Mouse (Mus musculus) embryonic facial prominence, embryonic 15.5 days (tissue): ENCODE data around the gene Ppara. TPM values are rescaled to one million over a fixed set of nuclear protein-coding genes. Genes with fewer than 3 reads are reported as not detected.

Experiments
- ATAC-seq: fragments of 200-750 bp; cut with Nextera tagmentation; 2 replicates; pipeline ENCODE4 v1.8.0; 2017; ENCODE audit warnings: low read depth, moderate TSS enrichment; ENCODE audit not compliant: insufficient number of reproducible peaks, low FRiP score, low TSS enrichment
- H3K27ac ChIP-seq: fragments of 300-500 bp; sonication (generic); replicated peaks from 2 replicates; pipeline ENCODE4 v1.5.1; 2015; ENCODE audit warnings: mild to moderate bottlenecking, inconsistent platforms
- H3K27me3 ChIP-seq: fragments of 300-500 bp; sonication (generic); 2 replicates; pipeline ENCODE4 v1.6.1; 2015; ENCODE audit warnings: inconsistent platforms
- H3K36me3 ChIP-seq: fragments of 300-500 bp; sonication (generic); 2 replicates; pipeline ENCODE4 v1.6.1; 2015; ENCODE audit warnings: mild to moderate bottlenecking, inconsistent platforms
- H3K4me1 ChIP-seq: fragments of 300-500 bp; sonication (generic); 2 replicates; pipeline ENCODE4 v1.6.1; 2015; ENCODE audit warnings: inconsistent platforms
- H3K4me2 ChIP-seq: fragments of 300-500 bp; sonication (generic); replicated peaks from 2 replicates; pipeline ENCODE4 v1.6.1; 2015; ENCODE audit warnings: mild to moderate bottlenecking, inconsistent platforms
- H3K4me3 ChIP-seq: fragments of 300-500 bp; sonication (generic); replicated peaks from 2 replicates; pipeline ENCODE4 v1.5.1; 2015; ENCODE audit warnings: mild to moderate bottlenecking, inconsistent platforms
- H3K9ac ChIP-seq: fragments of 300-500 bp; sonication (generic); 2 replicates; pipeline ENCODE4 v1.6.1; 2015; ENCODE audit warnings: inconsistent platforms
- H3K9me3 ChIP-seq: fragments of 300-500 bp; sonication (generic); replicated peaks from 2 replicates; pipeline ENCODE4 v1.6.1; 2016; ENCODE audit warnings: inconsistent platforms
- WGBS: fragments of 180-500 bp; shearing (Covaris S2); methylation state at CpG from one replicate; pipeline ENCODE4 v1.1.7; 2015; 5-methylcytosine and 5-hydroxymethylcytosine counted together
- polyA plus RNA-seq: library from polyadenylated mRNA; unstranded; fragments of >200 nt; fragmentation: Nextera tagmentation; extraction: Ambion mirVana; gene quantifications from 2 replicates; pipeline ENCODE4 v1.2.1, GENCODE M21; 2015

Gene Ppara
- polyA plus RNA-seq, 1 experiment from 2014 or later, result 5.0 TPM

DNA sequence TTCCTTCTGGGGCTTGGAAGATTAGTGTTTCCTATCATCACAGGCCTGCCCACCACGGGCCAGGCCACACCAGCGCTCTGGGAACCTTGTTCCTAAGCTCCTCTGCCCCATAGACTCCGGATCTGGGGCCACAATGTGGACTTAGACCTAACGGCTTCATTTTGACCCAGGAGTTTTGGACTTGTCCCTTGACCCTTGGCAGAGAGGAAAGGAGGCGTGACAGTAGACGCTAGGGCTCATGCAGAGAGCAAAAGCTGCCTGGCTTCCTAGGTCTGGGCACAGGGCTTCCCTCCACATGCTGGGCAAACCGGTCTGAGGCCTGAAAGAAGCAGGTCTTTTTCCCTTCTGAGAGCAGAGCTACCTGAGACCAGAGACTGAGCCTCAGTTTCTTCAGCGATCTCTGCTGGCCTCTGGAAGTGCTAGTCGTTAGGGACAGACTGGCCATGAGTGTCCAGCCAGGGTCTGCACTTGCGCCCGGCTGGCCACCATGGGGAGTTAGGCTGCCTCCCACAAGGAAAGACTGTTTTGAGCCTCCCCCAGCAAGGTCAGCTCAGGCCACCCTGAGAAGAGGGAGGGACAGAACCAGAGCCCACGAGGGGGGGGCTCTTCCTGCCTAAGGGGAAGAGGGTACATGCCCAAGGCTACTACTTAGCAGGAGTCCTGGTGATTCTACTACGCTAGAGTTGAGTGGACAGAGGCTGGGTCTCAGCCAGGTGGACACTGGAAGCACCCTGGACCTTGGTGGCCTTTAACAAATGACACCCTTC is 29.0 kb upstream of the Ppara start:
- H3K9ac ChIP-seq, result no peak overlapping the region
- no peak overlapping the region for H3K4me2 ChIP-seq
- no peak overlapping the region for H3K4me3 ChIP-seq
- H3K27me3 ChIP-seq, result no peaks in the 10 kb centered on the region
- H3K9me3 ChIP-seq, result no peaks in the 10 kb centered on the region
- peaks cover 29% of the 10 kb centered on the region for H3K4me1 ChIP-seq
- H3K36me3 ChIP-seq, result peaks cover 70% of the 10 kb centered on the region
- ATAC-seq, result no peak
- H3K27ac ChIP-seq, result 0 out of 2 replicates have a peak overlapping the region, but pooled peaks have one; percentile 4
- 78% methylated on average over 13 of the region's 13 CpGs for WGBS

DNA sequence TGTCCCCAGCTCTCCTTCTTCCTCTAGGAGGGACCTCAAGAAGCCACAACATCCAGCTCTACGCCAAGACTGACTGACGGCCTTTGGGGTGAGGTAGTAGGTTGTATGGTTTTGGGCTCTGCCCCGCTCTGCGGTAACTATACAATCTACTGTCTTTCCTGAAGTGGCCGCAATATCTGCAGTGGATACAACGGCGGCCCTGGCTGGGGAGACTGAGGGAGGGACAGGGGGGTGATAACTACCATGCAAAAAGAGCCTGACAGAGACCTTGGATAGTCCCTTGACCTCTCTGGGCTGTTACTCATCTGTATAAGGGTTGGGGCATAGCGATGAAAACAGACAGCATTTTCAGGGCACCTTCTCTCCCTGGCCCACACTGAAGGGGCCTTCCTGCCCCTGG is 28.3 kb upstream of the Ppara start:
- Histone ChIP-seq H3K9ac (no peak overlapping the region), H3K27me3 (0 out of 2 replicates have a peak, but pooled peaks cover 4% of the 10 kb centered on the region), H3K4me3 (no peak overlapping the region), H3K9me3 (no peaks in the 10 kb centered on the region), H3K4me1 (peaks cover 28% of the 10 kb centered on the region), H3K27ac (0 out of 2 replicates have a peak overlapping the region, but pooled peaks have one; percentile 4), H3K36me3 (peaks cover 62% of the 10 kb centered on the region), H3K4me2 (no peak overlapping the region)
- ATAC-seq, result no peak
- 89% methylated on average over 8 of the region's 8 CpGs for WGBS

- Histone ChIP-seq H3K4me3 (no peak overlapping the region), H3K36me3 (peaks cover 57% of the 10 kb centered on the region), H3K27me3 (0 out of 2 replicates have a peak, but pooled peaks cover 5% of the 10 kb centered on the region), H3K4me2 (no peak overlapping the region), H3K9ac (no peak overlapping the region), H3K4me1 (peaks cover 23% of the 10 kb centered on the region), H3K27ac (no peak overlapping the region), H3K9me3 (no peaks in the 10 kb centered on the region)
- no peak for ATAC-seq
- 86% methylated on average over 11 of the region's 11 CpGs for WGBS
Observed at GRCm38 (mm10) chr15:85707017-85707416, 27.8 kb upstream of the Ppara start.

GRCm38 (mm10) chr15:85707458-85708030 is 27.2 kb upstream of the Ppara start:
- Histone ChIP-seq H3K4me2 (no peak overlapping the region), H3K9me3 (no peaks in the 10 kb centered on the region), H3K36me3 (peaks cover 52% of the 10 kb centered on the region), H3K27me3 (0 out of 2 replicates have a peak, but pooled peaks cover 5% of the 10 kb centered on the region), H3K4me1 (peaks cover 18% of the 10 kb centered on the region), H3K4me3 (no peak overlapping the region), H3K9ac (no peak overlapping the region), H3K27ac (no peak overlapping the region)
- 84% methylated on average over 7 of the region's 7 CpGs for WGBS
- ATAC-seq, result no peak

DNA sequence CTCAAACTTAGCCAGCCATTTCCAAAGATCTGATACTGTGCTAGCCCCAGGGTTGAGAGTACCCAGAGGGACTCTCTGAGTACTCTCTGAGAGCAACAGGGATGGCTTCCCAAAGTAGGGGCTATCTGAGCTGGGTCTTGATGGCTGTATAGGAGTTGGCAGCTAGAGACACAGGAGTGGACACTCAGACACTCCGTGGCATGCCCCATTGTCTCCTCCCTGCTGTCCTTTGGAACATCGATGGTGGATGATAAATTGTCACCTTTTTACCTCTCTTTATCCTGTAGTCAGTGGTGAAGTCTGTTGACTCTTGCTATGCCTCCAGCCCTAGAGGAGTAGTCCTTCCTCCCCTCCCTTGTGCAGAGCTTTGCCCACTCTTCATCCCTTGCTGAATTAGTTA is 26.6 kb upstream of the Ppara start:
- no peak for ATAC-seq

GRCm38 (mm10) chr15:85708843-85709242 is 25.9 kb upstream of the Ppara start:
- Histone ChIP-seq H3K9me3 (no peaks in the 10 kb centered on the region), H3K27me3 (0 out of 2 replicates have a peak, but pooled peaks cover 5% of the 10 kb centered on the region), H3K4me2 (no peak overlapping the region), H3K4me1 (peaks cover 10% of the 10 kb centered on the region), H3K36me3 (peaks cover 39% of the 10 kb centered on the region), H3K4me3 (no peak overlapping the region), H3K9ac (no peak overlapping the region), H3K27ac (no peak overlapping the region; the same call in 1 of the 2 replicates)
- 86% methylated on average over 4 of the region's 4 CpGs for WGBS
- ATAC-seq, result peak; percentile 30; the same call in 1 of the 2 replicates

More for the DNA sequence above, 26.6 kb upstream of the Ppara start:
- Histone ChIP-seq H3K27me3 (0 out of 2 replicates have a peak, but pooled peaks cover 5% of the 10 kb centered on the region), H3K4me2 (no peak overlapping the region), H3K4me3 (no peak overlapping the region), H3K9me3 (no peaks in the 10 kb centered on the region), H3K9ac (no peak overlapping the region), H3K27ac (no peak overlapping the region), H3K4me1 (peaks cover 11% of the 10 kb centered on the region), H3K36me3 (peaks cover 46% of the 10 kb centered on the region)
- 92% methylated on average over 2 of the region's 2 CpGs for WGBS

GRCm38 (mm10) chr15:85709268-85709973 is 25.4 kb upstream of the Ppara start:
- Histone ChIP-seq H3K36me3 (peaks cover 33% of the 10 kb centered on the region), H3K9ac (no peak overlapping the region), H3K4me3 (no peak overlapping the region), H3K9me3 (no peaks in the 10 kb centered on the region), H3K27ac (peak overlapping the region; percentile 18), H3K27me3 (0 out of 2 replicates have a peak, but pooled peaks cover 5% of the 10 kb centered on the region), H3K4me1 (peaks cover 10% of the 10 kb centered on the region), H3K4me2 (no peak overlapping the region)
- 37% methylated on average over 10 of the region's 10 CpGs for WGBS
- ATAC-seq, result peak; percentile 48; the same call in 1 of the 2 replicates

- Histone ChIP-seq H3K27me3 (0 out of 2 replicates have a peak, but pooled peaks cover 5% of the 10 kb centered on the region), H3K4me2 (no peak overlapping the region), H3K27ac (peak overlapping the region; percentile 18; the same call in 1 of the 2 replicates), H3K4me1 (peaks cover 10% of the 10 kb centered on the region), H3K9me3 (no peaks in the 10 kb centered on the region), H3K4me3 (no peak overlapping the region), H3K9ac (no peak overlapping the region), H3K36me3 (peaks cover 26% of the 10 kb centered on the region)
- ATAC-seq, result no peak
- 20% methylated on average over 1 of the region's 8 CpGs for WGBS
Observed at GRCm38 (mm10) chr15:85710179-85710578, 24.6 kb upstream of the Ppara start.

- Histone ChIP-seq H3K4me2 (no peak overlapping the region), H3K4me1 (peaks cover 10% of the 10 kb centered on the region), H3K4me3 (no peak overlapping the region), H3K9me3 (no peaks in the 10 kb centered on the region), H3K9ac (no peak overlapping the region), H3K27ac (no peak overlapping the region), H3K27me3 (0 out of 2 replicates have a peak, but pooled peaks cover 5% of the 10 kb centered on the region), H3K36me3 (peaks cover 19% of the 10 kb centered on the region)
- 68% methylated on average over 17 of the region's 17 CpGs for WGBS
- no peak for ATAC-seq
Observed at GRCm38 (mm10) chr15:85710641-85711580, 23.9 kb upstream of the Ppara start.

DNA sequence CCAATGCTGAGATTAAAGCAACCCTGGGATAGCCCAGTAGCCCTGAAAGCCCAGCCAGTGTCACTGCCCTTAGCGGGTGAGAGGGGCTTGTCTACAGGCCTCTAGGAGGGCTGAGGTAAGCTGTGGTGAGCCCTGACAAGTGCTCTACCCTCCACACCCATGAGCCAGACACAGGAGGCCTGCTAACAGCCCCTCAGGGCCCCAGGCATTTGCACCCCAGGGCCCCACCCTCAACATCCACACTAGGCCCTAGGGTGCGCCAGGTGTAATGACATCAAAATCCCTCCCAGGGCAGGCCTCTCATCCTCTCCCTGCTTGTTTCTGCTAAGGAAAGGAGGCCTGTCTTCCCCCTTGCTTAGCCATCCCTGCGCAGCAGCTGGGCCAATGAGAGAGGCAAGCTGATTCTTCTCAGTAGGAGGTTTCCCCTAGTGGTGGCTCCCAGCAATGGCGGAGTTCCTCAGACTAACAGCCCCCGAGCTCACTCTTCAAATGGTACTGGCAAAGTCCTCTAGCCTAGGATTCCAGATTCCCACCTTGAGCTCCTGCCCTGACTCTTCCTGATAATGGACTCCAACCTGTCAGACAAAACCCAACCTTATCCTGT is 22.1 kb upstream of the Ppara start:
- Histone ChIP-seq H3K9ac (no peak overlapping the region), H3K36me3 (0 out of 2 replicates have a peak, but pooled peaks cover 2% of the 10 kb centered on the region), H3K4me3 (no peak overlapping the region), H3K27ac (no peak overlapping the region), H3K4me1 (peaks cover 10% of the 10 kb centered on the region), H3K4me2 (no peak overlapping the region), H3K9me3 (no peaks in the 10 kb centered on the region), H3K27me3 (peaks cover 5% of the 10 kb centered on the region; the same call in 1 of the 2 replicates)
- 35% methylated on average over 5 of the region's 5 CpGs for WGBS
- no peak for ATAC-seq
